Mouse (Mus musculus): Measurements from ENCODE around the gene Ccdc34.

DNA sequence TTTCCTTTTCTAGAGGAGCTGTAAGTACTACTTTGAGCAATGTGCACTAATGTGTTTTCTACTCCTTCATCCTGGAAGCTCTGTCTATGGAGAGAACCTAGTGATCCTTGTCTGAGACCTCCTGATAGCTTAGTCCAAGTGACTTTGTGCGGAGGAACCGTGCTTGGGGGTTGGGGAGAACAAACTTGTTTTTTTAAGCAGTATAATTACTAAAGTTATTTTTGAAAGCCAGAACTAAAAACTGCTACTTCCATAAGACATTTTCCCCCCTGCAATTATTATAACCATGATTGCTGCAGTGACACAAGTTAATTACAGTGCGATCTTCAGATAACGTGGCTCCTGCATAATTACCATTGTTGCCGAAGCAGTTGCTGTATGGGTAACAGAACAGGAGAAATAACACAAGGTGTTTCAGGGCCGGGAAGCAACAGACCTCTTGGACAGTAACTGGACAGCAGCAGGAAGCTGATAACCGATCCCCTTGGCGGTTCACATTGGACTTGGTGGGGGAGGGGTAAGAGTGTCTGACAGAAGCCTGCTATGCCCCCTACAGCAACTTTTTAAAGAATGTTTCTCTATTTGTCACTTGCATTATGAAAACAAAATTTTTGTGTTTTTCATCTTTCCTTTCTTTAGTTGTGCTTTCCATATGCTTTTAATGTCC, 46.7 kb upstream of the Ccdc34 start:
- TF ChIP-seq POLR2A (IDR thresholded peaks at IDR 0.05; ENCODE audit: borderline replicate concordance, control insufficient read depth, low read depth, low read length) (no peak), CTCF (IDR thresholded peaks at IDR 0.05; ENCODE audit: control insufficient read depth, insufficient read depth, low read length) (no peak)

Measured in bone marrow, adult 2 months (tissue).